In the genomic region with DNA sequence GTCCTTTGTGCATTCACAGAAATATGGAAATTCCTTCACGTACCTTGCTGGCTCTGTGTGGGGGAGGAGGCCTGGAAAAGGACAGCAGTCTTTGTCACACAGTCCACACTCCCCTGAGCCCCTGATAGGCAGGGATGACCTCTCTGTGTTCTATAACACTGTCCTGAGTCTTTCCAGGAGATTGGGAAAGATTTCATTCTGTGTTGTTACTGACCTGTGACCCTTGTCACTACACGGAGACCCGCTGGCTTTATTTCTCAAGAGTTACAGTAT, we compare ENCODE assay signal across 30 mouse cellular contexts.
DNase-seq lines count a peak whose midpoint lies in the region; ATAC-seq and TF ChIP-seq lines count a peak whose summit lies in the region.
"Had no signal": no experiment of that assay in that cellular context is flagged by ENCODE, and none has a peak within 500 bp of the region (broad histone marks: within the 10 kb centered on the region; RNA-seq: fewer than 3 reads in every experiment).

No protein-coding gene starts in this region.

- no peaks in the 10 kb centered on the region for H3K9me3 ChIP-seq in hindbrain, embryonic 12.5 days (replicated peaks)
- H3K9me3 ChIP-seq in hindbrain, postnatal 0 days (ENCODE audit: low read length): no peaks in the 10 kb centered on the region
- H3K9me3 ChIP-seq in midbrain, embryonic 13.5 days: no peaks in the 10 kb centered on the region
- H3K9me3 ChIP-seq in midbrain, embryonic 10.5 days (replicated peaks): no peaks in the 10 kb centered on the region
- no peaks in the 10 kb centered on the region for H3K9me3 ChIP-seq in midbrain, embryonic 15.5 days
- H3K9me3 ChIP-seq: embryonic facial prominence, embryonic 12.5 days; forebrain, embryonic 13.5 days; kidney, embryonic 15.5 days; liver, embryonic 13.5 days had no signal

- H3K27me3 ChIP-seq in hindbrain, embryonic 12.5 days: no peaks in the 10 kb centered on the region
- no peaks in the 10 kb centered on the region for H3K27me3 ChIP-seq in hindbrain, postnatal 0 days (ENCODE audit: insufficient read depth, low read length)
- H3K27me3 ChIP-seq in midbrain, embryonic 13.5 days: no peaks in the 10 kb centered on the region
- no peaks in the 10 kb centered on the region for H3K27me3 ChIP-seq in midbrain, embryonic 10.5 days (ENCODE audit: low read depth, poor library complexity, severe bottlenecking)
- H3K27me3 ChIP-seq in midbrain, embryonic 15.5 days (replicated peaks): no peaks in the 10 kb centered on the region
- H3K27me3 ChIP-seq in heart, adult 2 months (ENCODE audit: control insufficient read depth, insufficient read depth, low read length): no peaks in the 10 kb centered on the region
- H3K27me3 ChIP-seq: embryonic facial prominence, embryonic 12.5 days; forebrain, embryonic 13.5 days; kidney, embryonic 15.5 days; liver, embryonic 13.5 days; Patski had no signal

- no peak for TF ChIP-seq EP300 in heart, adult 2 months (IDR thresholded peaks at IDR 0.05; ENCODE audit: insufficient read depth, low read depth, low read length)

- no peaks in the 10 kb centered on the region for H3K79me2 ChIP-seq in heart, adult 2 months (replicated peaks; ENCODE audit: control insufficient read depth, insufficient read depth, low read length)

- TF ChIP-seq CTCF in hindbrain, postnatal 0 days (IDR thresholded peaks at IDR 0.05; ENCODE audit: low read depth): no peak
- TF ChIP-seq CTCF in heart, adult 2 months (IDR thresholded peaks at IDR 0.05): no peak

- H3K4me3 ChIP-seq in hindbrain, embryonic 12.5 days: no peak overlapping the region
- no peak overlapping the region for H3K4me3 ChIP-seq in hindbrain, postnatal 0 days (ENCODE audit: low read length)
- no peak overlapping the region for H3K4me3 ChIP-seq in midbrain, embryonic 13.5 days (replicated peaks)
- no peak overlapping the region for H3K4me3 ChIP-seq in midbrain, embryonic 10.5 days
- H3K4me3 ChIP-seq in midbrain, embryonic 15.5 days: no peak overlapping the region
- H3K4me3 ChIP-seq in heart, adult 2 months: no peak overlapping the region
- H3K4me3 ChIP-seq: embryonic facial prominence, embryonic 12.5 days; erythroblast, embryonic 14.5 days; forebrain, embryonic 13.5 days; kidney, embryonic 15.5 days; liver, embryonic 13.5 days had no signal

- no peak overlapping the region for H3K9ac ChIP-seq in hindbrain, embryonic 12.5 days
- H3K9ac ChIP-seq in hindbrain, postnatal 0 days (replicated peaks; ENCODE audit: low read length): no peak overlapping the region
- no peak overlapping the region for H3K9ac ChIP-seq in midbrain, embryonic 13.5 days (replicated peaks)
- no peak overlapping the region for H3K9ac ChIP-seq in midbrain, embryonic 15.5 days
- H3K9ac ChIP-seq in heart, adult 2 months (ENCODE audit: low read depth, low read length): no peak overlapping the region
- H3K9ac ChIP-seq: embryonic facial prominence, embryonic 12.5 days; forebrain, embryonic 13.5 days; kidney, embryonic 15.5 days; liver, embryonic 13.5 days had no signal

- no peaks in the 10 kb centered on the region for H3K36me3 ChIP-seq in hindbrain, embryonic 12.5 days
- H3K36me3 ChIP-seq in hindbrain, postnatal 0 days (ENCODE audit: insufficient read depth, low read length): no peaks in the 10 kb centered on the region
- no peaks in the 10 kb centered on the region for H3K36me3 ChIP-seq in midbrain, embryonic 13.5 days
- H3K36me3 ChIP-seq in midbrain, embryonic 10.5 days: no peaks in the 10 kb centered on the region
- H3K36me3 ChIP-seq in midbrain, embryonic 15.5 days (replicated peaks): no peaks in the 10 kb centered on the region
- H3K36me3 ChIP-seq in heart, adult 2 months (ENCODE audit: control insufficient read depth, insufficient read depth, low read length): no peaks in the 10 kb centered on the region
- H3K36me3 ChIP-seq: embryonic facial prominence, embryonic 12.5 days; G1E; kidney, embryonic 15.5 days; liver, embryonic 13.5 days had no signal

- DNase-seq in hindbrain, postnatal 0 days (ENCODE audit: low spot score): no peak
- DNase-seq in midbrain, embryonic 10.5 days (ENCODE audit: low spot score): no peak
- DNase-seq in left cerebral cortex, adult 8-10 months (ENCODE audit: low spot score in 2 of 2): no peak
- no peak for DNase-seq in heart, adult 2 months
- DNase-seq: adrenal gland, postnatal 10 days; cerebellum, adult 8-10 months; cerebellum, postnatal 25 days; gastrocnemius, postnatal 10 days; heart, postnatal 36 days; kidney, adult 18-20 months; kidney, postnatal 25 days; left cerebral cortex, postnatal 4 days; liver, embryonic 13.5 days; lung, adult 2 months; lung, postnatal 10 days; right cerebral cortex, adult 18-20 months; spleen, adult 18-20 months; thymus, adult 18-20 months; thymus, postnatal 25 days had no signal

- intact Hi-C loops in heart, adult 2 months (cut with DNase I): no loop called here

- 0 out of 2 replicates have a peak overlapping the region, but pooled peaks have one; percentile 35 for H3K27ac ChIP-seq in hindbrain, embryonic 12.5 days
- H3K27ac ChIP-seq in hindbrain, postnatal 0 days: no peak overlapping the region
- H3K27ac ChIP-seq in midbrain, embryonic 13.5 days: peak overlapping the region; percentile 53; the same call in 1 of the 2 replicates
- H3K27ac ChIP-seq in midbrain, embryonic 10.5 days (replicated peaks): no peak overlapping the region
- H3K27ac ChIP-seq in midbrain, embryonic 15.5 days: peak overlapping the region; percentile 14
- H3K27ac ChIP-seq in heart, adult 2 months: no peak overlapping the region
- H3K27ac ChIP-seq: embryonic facial prominence, embryonic 12.5 days; forebrain, embryonic 13.5 days; kidney, embryonic 15.5 days; liver, embryonic 13.5 days; macrophage had no signal

- no peak for ATAC-seq in hindbrain, embryonic 12.5 days (ENCODE audit: low FRiP score)
- no peak for ATAC-seq in hindbrain, postnatal 0 days
- peak; percentile 66; the same call in 1 of the 2 replicates for ATAC-seq in midbrain, embryonic 13.5 days
- ATAC-seq in midbrain, embryonic 15.5 days (replicated peaks): peak; percentile 37; the same call in 1 of the 2 replicates
- ATAC-seq: forebrain, embryonic 13.5 days; Patski had no signal

- WGBS in hindbrain, embryonic 12.5 days: 82% methylated on average over 3 of the region's 3 CpGs
- 75% methylated on average over 3 of the region's 3 CpGs for WGBS in hindbrain, postnatal 0 days
- 71% methylated on average over 3 of the region's 3 CpGs for WGBS in midbrain, embryonic 13.5 days
- 87% methylated on average over 3 of the region's 3 CpGs for WGBS in midbrain, embryonic 10.5 days
- 64% methylated on average over 3 of the region's 3 CpGs for WGBS in midbrain, embryonic 15.5 days
- WGBS in heart, adult 2 months: 79% methylated on average over 3 of the region's 3 CpGs

- no peaks in the 10 kb centered on the region for H3K4me1 ChIP-seq in hindbrain, embryonic 12.5 days
- H3K4me1 ChIP-seq in hindbrain, postnatal 0 days (ENCODE audit: insufficient read depth, low read length): no peaks in the 10 kb centered on the region
- peaks cover 13% of the 10 kb centered on the region; the same call in 1 of the 2 replicates for H3K4me1 ChIP-seq in midbrain, embryonic 13.5 days (replicated peaks)
- no peaks in the 10 kb centered on the region for H3K4me1 ChIP-seq in midbrain, embryonic 10.5 days
- H3K4me1 ChIP-seq in midbrain, embryonic 15.5 days: peaks cover 11% of the 10 kb centered on the region; the same call in 1 of the 2 replicates
- no peaks in the 10 kb centered on the region for H3K4me1 ChIP-seq in heart, adult 2 months (ENCODE audit: control insufficient read depth, insufficient read depth, low read length)
- H3K4me1 ChIP-seq: embryonic facial prominence, embryonic 12.5 days; forebrain, embryonic 13.5 days; kidney, embryonic 15.5 days; liver, embryonic 13.5 days had no signal

- TF ChIP-seq POLR2A in heart, adult 2 months (IDR thresholded peaks at IDR 0.05; ENCODE audit: insufficient read depth, low read depth, low read length): no peak

- H3K4me2 ChIP-seq in hindbrain, embryonic 12.5 days (replicated peaks): no peak overlapping the region
- H3K4me2 ChIP-seq in hindbrain, postnatal 0 days (ENCODE audit: low read depth, low read length): no peak overlapping the region
- H3K4me2 ChIP-seq in midbrain, embryonic 13.5 days (replicated peaks): no peak overlapping the region
- no peak overlapping the region for H3K4me2 ChIP-seq in midbrain, embryonic 15.5 days
- H3K4me2 ChIP-seq: embryonic facial prominence, embryonic 12.5 days; forebrain, embryonic 13.5 days; heart, embryonic 11.5 days; kidney, embryonic 15.5 days; liver, embryonic 13.5 days had no signal

Comparison
In these comparisons a context has a peak if more than half of its experiments do, and no peak if none do; other contexts are left out.
1. H3K27ac ChIP-seq: peak in hindbrain, embryonic 12.5 days (single experiment), midbrain, embryonic 13.5 days (single experiment) and midbrain, embryonic 15.5 days (single experiment); none in hindbrain, postnatal 0 days (single experiment), midbrain, embryonic 10.5 days (single experiment) and heart, adult 2 months (single experiment).
2. ATAC-seq: peak in midbrain, embryonic 13.5 days (single experiment) and midbrain, embryonic 15.5 days (single experiment); none in hindbrain, embryonic 12.5 days (single experiment) and hindbrain, postnatal 0 days (single experiment).